Mouse (Mus musculus): ENCODE results near the gene Catsper4.

DNA sequence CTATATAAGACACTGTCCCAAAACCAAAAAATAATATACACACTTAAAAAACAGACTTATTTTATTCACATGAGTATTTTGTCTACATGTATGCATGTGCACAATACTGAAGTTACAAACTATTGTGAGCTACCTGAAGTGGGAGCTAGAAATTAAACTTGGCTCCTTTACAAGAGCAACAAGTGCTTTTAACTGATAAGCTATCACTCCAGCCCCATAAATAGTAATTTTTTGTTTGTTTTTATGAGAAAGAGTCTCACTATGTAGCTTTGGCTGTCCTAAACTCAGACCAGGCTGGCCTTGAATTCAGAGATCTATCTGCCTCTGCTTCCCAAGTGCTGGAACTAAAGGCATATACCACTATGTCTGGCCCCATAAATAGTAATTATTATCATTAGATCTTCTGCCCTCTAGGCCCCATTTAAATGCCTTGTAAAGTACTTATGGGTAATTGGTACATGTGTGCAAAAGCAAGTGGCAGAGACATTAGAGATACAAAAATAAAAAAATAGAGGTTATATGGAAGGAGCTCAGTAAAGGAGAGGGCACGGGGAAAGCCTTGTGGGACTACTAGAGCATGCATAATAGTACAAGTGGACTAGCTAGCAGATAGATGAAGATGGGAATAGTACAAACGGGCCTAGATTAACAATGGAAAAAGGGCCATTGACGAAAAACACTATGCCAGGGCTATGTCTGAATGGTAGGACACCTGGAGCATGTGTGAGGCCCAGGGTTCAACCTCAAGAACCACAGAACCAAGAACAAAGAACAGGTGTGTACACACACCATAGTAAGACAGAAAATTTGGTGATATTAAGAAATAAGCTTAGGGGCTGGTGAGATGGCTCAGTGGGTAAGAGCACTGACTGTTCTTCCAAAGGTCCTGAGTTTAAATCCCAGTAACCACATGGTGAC is 61.4 kb downstream of the Catsper4 start:
- TF ChIP-seq CTCF (IDR thresholded peaks at IDR 0.05; ENCODE audit: low read depth) (no peak), EP300 (IDR thresholded peaks at IDR 0.05; ENCODE audit: low read depth) (peak; percentile 81)

Measured in liver, embryonic 14.5 days (tissue).